Mouse (Mus musculus) embryonic facial prominence, embryonic 11.5 days (tissue): ENCODE measurements around the gene Gm20388. TPM values are rescaled to one million over a fixed set of nuclear protein-coding genes. Genes with fewer than 3 reads are reported as not detected.

ENCODE experiments used
- ATAC-seq: fragments of 200-750 bp; cut with Nextera tagmentation; replicated peaks from 2 replicates; pipeline ENCODE4 v1.8.0; 2017; ENCODE audit warnings: low read depth; ENCODE audit not compliant: insufficient number of reproducible peaks, low FRiP score, low TSS enrichment
- DNase-seq: peaks from one replicate; pipeline ENCODE4 v3.0.0-alpha.2; 2015; ENCODE audit warnings: low spot score
- H3K27ac ChIP-seq: fragments of 300-500 bp; sonication (generic); replicated peaks from 2 replicates; pipeline ENCODE4 v1.5.1; 2014; ENCODE audit warnings: mild to moderate bottlenecking, low read depth, low read length, control low read depth
- H3K27me3 ChIP-seq: fragments of 300-500 bp; sonication (generic); 2 replicates; pipeline ENCODE4 v1.6.1; 2014; ENCODE audit warnings: mild to moderate bottlenecking, low read length, moderate library complexity, mixed read lengths; ENCODE audit not compliant: control insufficient read depth, insufficient read depth
- H3K36me3 ChIP-seq: fragments of 300-500 bp; sonication (generic); replicated peaks from 2 replicates; pipeline ENCODE4 v1.6.1; 2014; ENCODE audit warnings: low read depth, mild to moderate bottlenecking, low read length, moderate library complexity, mixed read lengths; ENCODE audit not compliant: control insufficient read depth, insufficient read depth
- H3K4me1 ChIP-seq: fragments of 300-500 bp; sonication (generic); 2 replicates; pipeline ENCODE4 v1.6.1; 2014; ENCODE audit warnings: low read length, mixed read lengths; ENCODE audit not compliant: control insufficient read depth, insufficient read depth
- H3K4me2 ChIP-seq: fragments of 300-500 bp; sonication (generic); 2 replicates; pipeline ENCODE4 v1.6.1; 2014; ENCODE audit warnings: low read depth, mild to moderate bottlenecking, control low read depth, low read length, moderate library complexity
- H3K4me3 ChIP-seq: fragments of 300-500 bp; sonication (generic); 2 replicates; pipeline ENCODE4 v1.5.1; 2014; ENCODE audit warnings: low read depth, low read length, control low read depth
- H3K9ac ChIP-seq: fragments of 300-500 bp; sonication (generic); replicated peaks from 2 replicates; pipeline ENCODE4 v1.6.1; 2014; ENCODE audit warnings: mild to moderate bottlenecking, control low read depth, low read length
- H3K9me3 ChIP-seq: fragments of 300-500 bp; sonication (generic); replicated peaks from 2 replicates; pipeline ENCODE4 v1.6.1; 2016; ENCODE audit warnings: mild to moderate bottlenecking, low read length, inconsistent platforms, mixed read lengths; ENCODE audit not compliant: control insufficient read depth
- WGBS: fragments of 180-500 bp; shearing (Covaris S2); extraction: QIAGEN DNeasy Blood & Tissue Kit; methylation state at CpG from one replicate; pipeline ENCODE4 v1.1.7; 2014; 5-methylcytosine and 5-hydroxymethylcytosine counted together
- polyA plus RNA-seq: library from polyadenylated mRNA; unstranded; fragments of >200 nt; fragmentation: Nextera tagmentation; extraction: Ambion mirVana; gene quantifications from 2 replicates; pipeline ENCODE4 v1.2.1, GENCODE M21; 2014

Gene Gm20388
- polyA plus RNA-seq, 1 experiment from 2014 or later, result 3.1 TPM

- Histone ChIP-seq H3K4me2 (no peak overlapping the region), H3K4me1 (no peaks in the 10 kb centered on the region), H3K9me3 (no peaks in the 10 kb centered on the region), H3K27ac (no peak overlapping the region), H3K27me3 (no peaks in the 10 kb centered on the region), H3K4me3 (no peak overlapping the region), H3K9ac (no peak overlapping the region), H3K36me3 (peaks cover 15% of the 10 kb centered on the region)
- no peak for DNase-seq
- no peak for ATAC-seq
- 93% methylated on average over 8 of the region's 8 CpGs for WGBS
Measured at GRCm38 (mm10) chr8:122897200-122897599, 2986.6 kb downstream of the Gm20388 start.

- Histone ChIP-seq H3K4me2 (no peak overlapping the region), H3K27ac (no peak overlapping the region), H3K4me3 (no peak overlapping the region), H3K9ac (no peak overlapping the region), H3K4me1 (no peaks in the 10 kb centered on the region), H3K27me3 (no peaks in the 10 kb centered on the region), H3K9me3 (no peaks in the 10 kb centered on the region), H3K36me3 (peaks cover 13% of the 10 kb centered on the region)
- WGBS, result 85% methylated on average over 4 of the region's 4 CpGs
- DNase-seq, result no peak
- ATAC-seq, result no peak
Measured at GRCm38 (mm10) chr8:122898018-122898417, 2987.4 kb downstream of the Gm20388 start.

- Histone ChIP-seq H3K4me1 (no peaks in the 10 kb centered on the region), H3K4me2 (no peak overlapping the region), H3K9me3 (no peaks in the 10 kb centered on the region), H3K4me3 (no peak overlapping the region), H3K27me3 (no peaks in the 10 kb centered on the region), H3K9ac (no peak overlapping the region), H3K36me3 (peaks cover 13% of the 10 kb centered on the region), H3K27ac (no peak overlapping the region)
- 92% methylated on average over 12 of the region's 12 CpGs for WGBS
- ATAC-seq (no peak), DNase-seq (no peak)
Measured at GRCm38 (mm10) chr8:122898473-122898872, 2987.8 kb downstream of the Gm20388 start.

- Histone ChIP-seq H3K27ac (no peak overlapping the region), H3K27me3 (no peaks in the 10 kb centered on the region), H3K9me3 (no peaks in the 10 kb centered on the region), H3K4me3 (no peak overlapping the region), H3K36me3 (peaks cover 13% of the 10 kb centered on the region), H3K9ac (no peak overlapping the region), H3K4me2 (no peak overlapping the region), H3K4me1 (no peaks in the 10 kb centered on the region)
- no peak for DNase-seq
- no peak for ATAC-seq
- 83% methylated on average over 5 of the region's 5 CpGs for WGBS
Measured at GRCm38 (mm10) chr8:122899085-122899484, 2988.4 kb downstream of the Gm20388 start.

GRCm38 (mm10) chr8:122901476-122901875 is 2990.8 kb downstream of the Gm20388 start:
- no peak for ATAC-seq
- H3K36me3 ChIP-seq, result 0 out of 2 replicates have a peak, but pooled peaks cover 2% of the 10 kb centered on the region

GRCm38 (mm10) chr8:122901892-122902515 is 2991.4 kb downstream of the Gm20388 start:
- 82% methylated on average over 8 of the region's 8 CpGs for WGBS
- ATAC-seq, result no peak
- Histone ChIP-seq H3K36me3 (no peaks in the 10 kb centered on the region), H3K4me3 (no peak overlapping the region), H3K9me3 (no peaks in the 10 kb centered on the region), H3K27ac (no peak overlapping the region), H3K4me2 (no peak overlapping the region), H3K4me1 (no peaks in the 10 kb centered on the region), H3K27me3 (no peaks in the 10 kb centered on the region), H3K9ac (no peak overlapping the region)
- no peak for DNase-seq

More at GRCm38 (mm10) chr8:122901476-122901875, 2990.8 kb downstream of the Gm20388 start:
- H3K27ac ChIP-seq, result no peak overlapping the region
- no peak overlapping the region for H3K9ac ChIP-seq
- DNase-seq, result no peak
- H3K4me2 ChIP-seq, result no peak overlapping the region
- no peak overlapping the region for H3K4me3 ChIP-seq
- WGBS, result 91% methylated on average over 7 of the region's 7 CpGs
- H3K9me3 ChIP-seq, result no peaks in the 10 kb centered on the region
- H3K27me3 ChIP-seq, result no peaks in the 10 kb centered on the region
- no peaks in the 10 kb centered on the region for H3K4me1 ChIP-seq

- Histone ChIP-seq H3K27ac (no peak overlapping the region), H3K9me3 (no peaks in the 10 kb centered on the region), H3K36me3 (no peaks in the 10 kb centered on the region), H3K4me2 (no peak overlapping the region), H3K4me3 (no peak overlapping the region), H3K9ac (no peak overlapping the region), H3K4me1 (no peaks in the 10 kb centered on the region), H3K27me3 (no peaks in the 10 kb centered on the region)
- no peak for DNase-seq
- ATAC-seq, result no peak
- WGBS, result 76% methylated on average over 3 of the region's 3 CpGs
Measured at GRCm38 (mm10) chr8:122902581-122902980, 2991.9 kb downstream of the Gm20388 start.

- Histone ChIP-seq H3K9me3 (no peaks in the 10 kb centered on the region), H3K4me3 (no peak overlapping the region), H3K4me2 (no peak overlapping the region), H3K4me1 (no peaks in the 10 kb centered on the region), H3K36me3 (no peaks in the 10 kb centered on the region), H3K9ac (no peak overlapping the region), H3K27me3 (no peaks in the 10 kb centered on the region), H3K27ac (no peak overlapping the region)
- ATAC-seq (no peak), DNase-seq (no peak)
- WGBS, result 56% methylated on average over 5 of the region's 5 CpGs
Measured at GRCm38 (mm10) chr8:122903002-122903401, 2992.4 kb downstream of the Gm20388 start.
